Comparison of ENCODE assay signal across 9 mouse cellular contexts in genomic region chr2:174859533-174859932, GRCm38 (mm10).
A peak's percentile ranks its signal among the peaks of the same experiment; 100 is the strongest.
DNase-seq lines count a peak whose midpoint lies in the region; ATAC-seq and TF ChIP-seq lines count a peak whose summit lies in the region.
"Had no signal": no experiment of that assay in that cellular context is flagged by ENCODE, and none has a peak within 500 bp of the region (broad histone marks: within the 10 kb centered on the region; RNA-seq: fewer than 3 reads in every experiment).

No protein-coding gene starts in this region.

- H3K4me1 ChIP-seq in lung, adult 2 months (ENCODE audit: control insufficient read depth, insufficient read depth, low read length) = no peaks in the 10 kb centered on the region
- H3K4me1 ChIP-seq in embryonic facial prominence, embryonic 13.5 days = peaks cover 41% of the 10 kb centered on the region
- no peaks in the 10 kb centered on the region for H3K4me1 ChIP-seq in hindbrain, postnatal 0 days (ENCODE audit: insufficient read depth, low read length)

- H3K36me3 ChIP-seq in embryonic facial prominence, embryonic 13.5 days = no peaks in the 10 kb centered on the region
- no peaks in the 10 kb centered on the region for H3K36me3 ChIP-seq in hindbrain, postnatal 0 days (ENCODE audit: insufficient read depth, low read length)
- H3K36me3 ChIP-seq: neural tube, embryonic 12.5 days had no signal

- H3K9me3 ChIP-seq in embryonic facial prominence, embryonic 13.5 days = no peaks in the 10 kb centered on the region
- no peaks in the 10 kb centered on the region for H3K9me3 ChIP-seq in hindbrain, postnatal 0 days (ENCODE audit: low read length)
- H3K9me3 ChIP-seq: neural tube, embryonic 12.5 days had no signal

- TF ChIP-seq POLR2A in lung, adult 2 months (IDR thresholded peaks at IDR 0.05; ENCODE audit: borderline replicate concordance, extremely low read depth, low read depth, low read length) = no peak

- peak; percentile 29 for DNase-seq in lung, adult 2 months
- DNase-seq in lung, adult 18-20 months = no peak
- DNase-seq in brain, adult 2 months (ENCODE audit: low read depth, low spot score) = peak; percentile 55
- DNase-seq in hindbrain, postnatal 0 days (ENCODE audit: low spot score) = peak; percentile 73
- DNase-seq in MN1 (ENCODE audit: low spot score) = no peak
- DNase-seq in urinary bladder, postnatal 10 days (ENCODE audit: low spot score) = no peak

- TF ChIP-seq CTCF in lung, adult 2 months (IDR thresholded peaks at IDR 0.05; ENCODE audit: insufficient read depth, low read length) = peak; percentile 60
- TF ChIP-seq CTCF in hindbrain, postnatal 0 days (IDR thresholded peaks at IDR 0.05; ENCODE audit: low read depth) = peak; percentile 75

- no peak overlapping the region for H3K9ac ChIP-seq in embryonic facial prominence, embryonic 13.5 days
- H3K9ac ChIP-seq in hindbrain, postnatal 0 days (replicated peaks; ENCODE audit: low read length) = no peak overlapping the region
- H3K9ac ChIP-seq: neural tube, embryonic 12.5 days had no signal

- H3K4me3 ChIP-seq in lung, adult 2 months (replicated peaks; ENCODE audit: extremely low read depth, low read depth, low read length) = no peak overlapping the region
- no peak overlapping the region for H3K4me3 ChIP-seq in embryonic facial prominence, embryonic 13.5 days
- H3K4me3 ChIP-seq in hindbrain, postnatal 0 days (ENCODE audit: low read length) = no peak overlapping the region
- H3K4me3 ChIP-seq: neural tube, embryonic 12.5 days had no signal

- 46% methylated on average over 7 of the region's 7 CpGs for WGBS in lung, adult 2 months
- WGBS in embryonic facial prominence, embryonic 13.5 days = 20% methylated on average over 7 of the region's 7 CpGs
- 38% methylated on average over 7 of the region's 7 CpGs for WGBS in hindbrain, postnatal 0 days

- peak overlapping the region; percentile 96 for H3K27ac ChIP-seq in embryonic facial prominence, embryonic 13.5 days
- H3K27ac ChIP-seq in hindbrain, postnatal 0 days = peak overlapping the region; percentile 65; the same call in 1 of the 2 replicates

- H3K4me2 ChIP-seq in embryonic facial prominence, embryonic 13.5 days = no peak overlapping the region
- H3K4me2 ChIP-seq in hindbrain, postnatal 0 days (ENCODE audit: low read depth, low read length) = no peak overlapping the region

- H3K27me3 ChIP-seq in embryonic facial prominence, embryonic 13.5 days = no peaks in the 10 kb centered on the region
- no peaks in the 10 kb centered on the region for H3K27me3 ChIP-seq in hindbrain, postnatal 0 days (ENCODE audit: insufficient read depth, low read length)
- H3K27me3 ChIP-seq: neural tube, embryonic 12.5 days had no signal

- no peak for ATAC-seq in embryonic facial prominence, embryonic 13.5 days (ENCODE audit: insufficient number of reproducible peaks, insufficient read depth, low FRiP score, low TSS enrichment, low read depth)
- no peak for ATAC-seq in hindbrain, postnatal 0 days
- ATAC-seq in megakaryocyte-erythroid progenitor cell, adult 5-6 weeks (replicated peaks; ENCODE audit: low FRiP score, low TSS enrichment, poor library complexity, severe bottlenecking) = peak; percentile 76

Comparison
In these comparisons a context has a peak if more than half of its experiments do, and no peak if none do; other contexts are left out.
1. DNase-seq: peak in lung, adult 2 months (single experiment), brain, adult 2 months (single experiment) and hindbrain, postnatal 0 days (single experiment); none in lung, adult 18-20 months (0 of 2), MN1 (single experiment) and urinary bladder, postnatal 10 days (single experiment).